Mouse (Mus musculus) left cerebral cortex, postnatal 14 days (tissue): Measurements from ENCODE around the gene Tra2b. TPM values are rescaled to one million over a fixed set of nuclear protein-coding genes. Genes with fewer than 3 reads are reported as not detected.

Experiments
- total RNA-seq, 2 experiments: library from RNA; stranded (reverse); gene quantifications; 2 replicates each; pipeline ENCODE4 v1.2.3; 2021

Gene Tra2b
- total RNA-seq, 2 experiments from 2014 or later: 70.6 to 79.9 TPM

Other genes starting within 250 kb of the Tra2b start
- 1 to 10 TPM; 1.8 to 3.6 TPM for gene Igf2bp2, start 102.7 kb downstream of the Tra2b start, total RNA-seq
- gene Etv5, start 173.7 kb upstream of the Tra2b start, total RNA-seq: 10 to 100 TPM; 59.9 to 68.8 TPM